Mouse (Mus musculus): ENCODE results near the gene Gpr34.

Gpr34 gene

DNA sequence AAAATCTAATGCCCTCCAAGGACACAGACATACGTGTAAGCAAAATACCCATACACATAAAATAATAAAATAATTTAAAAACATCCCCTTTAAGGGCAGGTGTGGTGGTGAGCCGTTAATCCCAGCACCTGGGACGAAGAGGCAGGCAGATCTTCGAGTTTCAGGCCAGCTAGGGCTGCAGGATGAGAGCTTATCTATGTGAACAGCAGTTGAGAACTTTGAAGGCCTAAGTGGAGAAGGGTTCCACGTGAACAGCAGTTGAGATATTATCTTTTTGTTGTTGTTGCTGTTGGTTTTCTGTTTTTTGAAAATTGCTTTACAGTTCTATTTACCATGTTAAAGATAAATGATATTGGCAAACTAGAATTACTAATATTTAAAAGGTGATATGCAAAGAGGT lies 37.0 kb downstream of the Gpr34 start:
- no peak for DNase-seq (ENCODE audit: extremely low spot score, low read depth, low spot score)

- DNase-seq (ENCODE audit: extremely low spot score, low read depth, low spot score): no peak
These were observed 38.5 kb downstream of the Gpr34 start for GRCm38 (mm10) chrX:13670342-13670741.

GRCm38 (mm10) chrX:13673001-13673400 lies 41.1 kb downstream of the Gpr34 start:
- DNase-seq (ENCODE audit: extremely low spot score, low read depth, low spot score): no peak

- no peak for DNase-seq (ENCODE audit: extremely low spot score, low read depth, low spot score)
These were observed 49.9 kb downstream of the Gpr34 start for GRCm38 (mm10) chrX:13681748-13682147.

DNA sequence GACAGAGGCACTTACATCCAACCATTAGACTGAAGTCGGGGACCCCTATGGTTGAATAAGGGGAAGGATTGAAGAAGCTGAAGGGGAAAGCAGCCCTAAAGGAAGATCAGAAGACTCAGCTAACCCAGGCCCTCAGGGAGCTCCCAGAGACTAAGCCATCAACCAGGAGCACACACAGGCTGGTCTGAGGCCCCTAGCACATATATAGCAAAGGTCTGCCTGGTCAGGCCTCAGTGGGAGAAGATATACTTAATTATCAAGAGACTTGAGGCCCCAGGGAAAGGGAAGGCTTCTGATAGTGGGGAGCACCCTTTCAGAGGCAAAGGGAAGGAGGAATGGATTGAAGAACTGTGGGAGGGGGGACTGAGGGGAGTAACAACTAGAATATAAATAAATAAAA lies 54.7 kb downstream of the Gpr34 start:
- DNase-seq (ENCODE audit: extremely low spot score, low read depth, low spot score): no peak

GRCm38 (mm10) chrX:13688356-13688755 lies 56.5 kb downstream of the Gpr34 start:
- DNase-seq (ENCODE audit: extremely low spot score, low read depth, low spot score): no peak
